Mouse (Mus musculus): ENCODE measurements around the gene Six5.

Six5 gene

GRCm38 (mm10) chr7:19094471-19094825 lies at the start of gene Six5:
Gene Six5 (plus strand): TSS chr7:19094594.
- DNase-seq (ENCODE audit: low read depth): peak; percentile 51

DNA sequence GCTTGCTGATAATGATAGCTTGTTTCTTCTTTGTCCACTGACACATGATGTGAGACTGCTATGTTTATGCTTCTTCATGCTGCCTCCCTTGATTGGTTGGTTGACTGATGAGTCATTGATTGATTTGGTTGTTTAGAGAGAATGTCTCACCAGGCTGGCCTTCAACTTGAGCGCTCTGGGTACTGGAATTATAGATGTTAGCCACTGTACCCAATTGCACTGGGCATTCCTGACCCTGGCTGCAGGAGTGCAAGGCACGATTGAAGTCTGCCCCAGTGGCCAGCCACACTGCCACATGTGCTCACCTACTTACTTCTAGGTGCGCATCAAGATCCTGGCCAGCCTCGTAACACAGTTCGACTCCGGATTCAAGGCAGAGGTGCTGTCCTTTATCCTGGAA lies 49.8 kb upstream of the Six5 start:
- DNase-seq (ENCODE audit: low read depth): no peak

GRCm38 (mm10) chr7:19046286-19047069 lies 47.9 kb upstream of the Six5 start:
- no peak for DNase-seq (ENCODE audit: low read depth)

- no peak for DNase-seq (ENCODE audit: low read depth)
Observed at GRCm38 (mm10) chr7:19048006-19048527, 46.3 kb upstream of the Six5 start.

GRCm38 (mm10) chr7:19049252-19049651 lies 45.1 kb upstream of the Six5 start:
- DNase-seq (ENCODE audit: low read depth): no peak

- DNase-seq (ENCODE audit: low read depth): no peak
Observed at GRCm38 (mm10) chr7:19050172-19050571, 44.2 kb upstream of the Six5 start.

GRCm38 (mm10) chr7:19051161-19051560 lies 43.2 kb upstream of the Six5 start:
- DNase-seq (ENCODE audit: low read depth): no peak

DNA sequence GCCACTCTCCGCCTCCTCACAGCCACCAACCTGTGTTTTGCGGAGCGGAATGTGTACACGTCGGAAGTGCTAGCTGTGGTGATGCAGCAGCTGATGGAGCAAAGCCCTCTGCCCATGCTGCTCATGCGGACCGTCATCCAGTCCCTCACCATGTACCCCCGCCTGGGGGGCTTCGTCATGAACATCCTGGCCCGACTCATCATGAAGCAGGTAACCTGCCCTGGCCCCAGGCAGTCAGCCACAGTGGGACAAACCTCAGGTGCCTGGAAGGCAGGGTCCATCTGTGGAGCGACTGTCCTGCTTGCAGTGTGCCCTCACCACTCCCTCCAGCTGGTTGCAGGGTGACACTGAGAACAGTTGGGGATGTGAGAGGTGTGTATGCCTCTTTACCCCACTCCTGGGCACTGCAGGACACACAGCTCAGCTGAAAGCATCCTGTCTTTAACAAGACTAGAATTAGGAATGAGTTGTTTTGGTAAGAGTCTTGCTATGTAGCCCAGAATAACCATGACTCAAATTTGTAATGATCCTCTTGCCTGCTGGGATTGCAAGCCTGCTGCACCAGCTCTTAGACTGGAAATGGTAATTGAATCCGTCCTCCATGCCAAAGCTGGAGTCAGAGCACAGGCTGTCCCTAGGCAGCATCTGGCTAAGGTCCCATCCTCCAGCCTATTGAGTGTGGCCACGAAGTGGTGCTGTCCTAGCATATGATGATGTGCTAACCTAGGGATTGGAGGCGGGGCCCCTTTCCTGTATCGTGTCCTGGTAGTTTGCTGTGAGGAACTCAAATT lies 41.9 kb upstream of the Six5 start:
- no peak for DNase-seq (ENCODE audit: low read depth)

DNA sequence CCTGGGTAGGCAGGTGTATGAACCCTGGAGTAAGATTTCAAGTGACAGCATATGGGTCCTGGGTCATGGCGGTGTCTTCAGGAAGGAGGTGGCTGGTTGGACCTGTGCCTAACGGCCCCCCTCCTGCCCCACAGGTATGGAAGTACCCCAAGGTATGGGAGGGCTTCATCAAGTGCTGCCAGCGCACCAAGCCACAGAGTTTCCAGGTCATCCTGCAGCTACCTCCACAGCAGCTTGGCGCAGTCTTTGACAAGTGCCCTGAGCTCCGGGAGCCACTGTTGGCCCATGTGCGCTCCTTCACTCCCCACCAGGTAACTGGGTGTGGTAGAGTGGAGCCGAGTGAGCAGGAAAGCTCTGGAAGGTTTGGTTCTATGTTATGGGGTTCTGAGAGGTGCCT lies 41.3 kb upstream of the Six5 start:
- no peak for DNase-seq (ENCODE audit: low read depth)

- DNase-seq (ENCODE audit: low read depth): no peak
Observed at GRCm38 (mm10) chr7:19054047-19054776, 40.2 kb upstream of the Six5 start, which contains the start of gene Rsph6a. Gene Rsph6a (plus strand): TSS chr7:19054690.

- no peak for DNase-seq (ENCODE audit: low read depth)
Observed at GRCm38 (mm10) chr7:19054777-19055076, 39.7 kb upstream of the Six5 start.

DNA sequence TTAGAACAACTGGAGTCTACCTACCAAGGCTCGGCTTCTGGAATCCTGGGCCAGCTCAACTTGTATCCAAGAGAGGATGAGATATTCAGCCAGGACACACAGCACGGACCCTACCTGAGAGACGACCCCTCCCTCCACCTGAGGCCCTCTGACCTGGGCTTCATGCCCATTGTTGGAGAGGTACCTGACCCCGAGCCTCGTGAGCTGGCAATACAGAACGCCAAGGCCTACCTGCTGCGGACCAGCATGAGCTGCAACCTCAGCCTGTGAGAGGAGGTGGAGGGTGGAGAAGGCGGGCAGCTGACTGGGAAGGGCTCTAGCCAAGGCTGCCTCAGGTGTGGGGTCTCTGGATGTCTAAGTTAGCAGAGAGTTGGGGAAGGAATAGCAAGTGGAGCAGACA lies 39.3 kb upstream of the Six5 start:
- no peak for DNase-seq (ENCODE audit: low read depth)

DNA sequence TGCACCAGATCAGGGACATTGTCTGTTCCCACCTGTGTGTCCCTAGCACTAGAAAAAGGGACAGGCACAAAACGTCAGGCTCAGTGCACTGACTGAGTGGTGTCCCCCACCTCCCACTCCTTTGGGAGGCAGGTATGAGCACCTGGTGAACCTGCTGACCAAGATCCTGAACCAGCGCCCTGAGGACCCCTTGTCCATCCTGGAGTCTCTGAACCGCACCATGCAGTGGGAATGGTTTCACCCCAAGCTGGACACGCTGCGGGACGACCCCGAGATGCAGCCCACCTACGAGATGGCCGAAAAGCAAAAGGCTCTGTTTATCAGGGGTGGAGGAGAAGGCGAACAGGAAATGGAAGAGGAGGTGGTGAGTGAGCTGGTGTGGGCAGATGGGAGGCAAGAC lies 37.0 kb upstream of the Six5 start:
- DNase-seq (ENCODE audit: low read depth): no peak

GRCm38 (mm10) chr7:19065896-19066295 lies 28.5 kb upstream of the Six5 start:
- DNase-seq (ENCODE audit: low read depth): no peak

- peak; percentile 25 for DNase-seq (ENCODE audit: low read depth)
Observed at GRCm38 (mm10) chr7:19067063-19067462, 27.3 kb upstream of the Six5 start.

DNA sequence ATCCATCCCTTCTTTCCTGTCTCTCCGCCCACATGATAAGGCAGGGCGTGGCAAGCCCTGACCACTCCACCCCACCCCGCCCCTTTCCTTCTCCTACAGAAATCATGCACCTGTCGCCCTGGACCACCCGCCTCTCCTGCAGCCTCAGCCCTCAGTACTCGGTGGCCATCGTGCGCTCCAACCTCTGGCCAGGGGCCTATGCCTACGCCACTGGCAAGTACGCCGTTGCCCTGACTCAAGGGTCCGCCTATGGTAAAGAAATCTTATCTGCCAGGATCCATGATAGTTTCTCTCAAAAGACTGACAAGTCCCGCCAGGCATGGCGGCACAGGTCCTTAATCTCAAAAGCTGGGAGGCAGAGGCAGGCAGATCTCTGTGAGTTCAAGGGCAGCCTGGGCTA lies 26.5 kb upstream of the Six5 start:
- no peak for DNase-seq (ENCODE audit: low read depth)

DNA sequence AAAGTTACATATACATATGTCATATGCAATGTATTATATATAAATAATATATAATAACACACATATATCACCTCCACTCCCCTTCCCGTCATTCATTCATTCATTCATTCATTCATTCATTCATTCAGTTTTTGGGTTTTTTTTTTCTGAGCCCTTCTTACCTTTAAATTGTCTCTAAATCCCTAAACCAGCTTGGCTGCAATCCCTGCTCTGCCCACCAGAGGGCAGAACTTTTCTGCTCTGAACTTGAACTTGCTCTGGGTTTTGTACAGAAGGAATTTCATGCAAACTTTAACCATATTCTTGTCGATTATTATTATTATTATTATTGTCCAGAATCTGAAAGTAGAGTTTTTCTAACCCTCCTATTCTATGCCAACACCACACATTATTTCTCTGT lies 25.7 kb upstream of the Six5 start:
- DNase-seq (ENCODE audit: low read depth): peak; percentile 92

DNA sequence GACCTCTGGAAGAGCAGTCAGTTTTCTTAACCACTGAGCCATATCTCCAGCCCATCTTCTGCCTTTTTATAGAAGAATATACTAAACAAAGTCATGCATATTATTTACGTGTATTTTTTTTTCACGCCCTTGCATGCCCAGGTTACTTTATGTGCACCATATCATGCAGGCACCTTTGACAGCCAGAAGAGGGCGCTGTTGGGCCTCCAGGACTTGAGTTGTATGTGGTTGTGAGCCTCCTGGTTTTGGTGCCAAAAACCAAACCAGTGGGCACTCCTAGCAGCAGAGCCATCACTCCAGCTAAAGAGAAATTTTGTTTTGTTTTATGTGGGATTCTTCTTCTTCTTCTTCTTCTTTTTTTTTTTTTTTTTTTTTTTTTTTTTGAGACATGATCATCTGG lies 24.9 kb upstream of the Six5 start:
- peak; percentile 59 for DNase-seq (ENCODE audit: low read depth)

GRCm38 (mm10) chr7:19071024-19071423 lies 23.4 kb upstream of the Six5 start:
- DNase-seq (ENCODE audit: low read depth): peak; percentile 26

- DNase-seq (ENCODE audit: low read depth): peak; percentile 60
Observed at GRCm38 (mm10) chr7:19073504-19073903, 20.9 kb upstream of the Six5 start.

GRCm38 (mm10) chr7:19074494-19074893 lies 19.9 kb upstream of the Six5 start:
- no peak for DNase-seq (ENCODE audit: low read depth)

DNA sequence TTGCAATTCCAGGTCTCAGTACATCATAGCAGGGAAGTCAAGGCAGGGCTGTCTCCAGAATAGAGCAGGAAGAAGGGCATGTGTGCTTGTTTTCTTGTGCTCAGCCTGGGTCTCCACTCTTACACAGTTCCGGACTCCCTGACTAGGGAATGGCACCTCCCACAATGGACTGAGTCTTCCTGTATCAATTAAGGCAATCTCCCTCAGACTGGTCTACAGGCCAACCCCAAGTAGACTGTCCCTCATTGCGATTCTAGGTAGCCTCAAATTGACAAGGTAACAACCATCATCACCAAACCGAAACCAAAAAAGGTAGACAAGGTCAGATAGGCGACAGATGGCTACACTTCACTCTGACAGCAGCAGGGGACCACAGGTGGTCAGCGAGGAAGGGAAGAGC lies 19.2 kb upstream of the Six5 start:
- DNase-seq (ENCODE audit: low read depth): peak; percentile 30

Data from naive thymus-derived CD4-positive, alpha-beta T cell, adult 2 months (primary cell).